ENCODE assay signal across 8 mouse cellular contexts in the genomic region with DNA sequence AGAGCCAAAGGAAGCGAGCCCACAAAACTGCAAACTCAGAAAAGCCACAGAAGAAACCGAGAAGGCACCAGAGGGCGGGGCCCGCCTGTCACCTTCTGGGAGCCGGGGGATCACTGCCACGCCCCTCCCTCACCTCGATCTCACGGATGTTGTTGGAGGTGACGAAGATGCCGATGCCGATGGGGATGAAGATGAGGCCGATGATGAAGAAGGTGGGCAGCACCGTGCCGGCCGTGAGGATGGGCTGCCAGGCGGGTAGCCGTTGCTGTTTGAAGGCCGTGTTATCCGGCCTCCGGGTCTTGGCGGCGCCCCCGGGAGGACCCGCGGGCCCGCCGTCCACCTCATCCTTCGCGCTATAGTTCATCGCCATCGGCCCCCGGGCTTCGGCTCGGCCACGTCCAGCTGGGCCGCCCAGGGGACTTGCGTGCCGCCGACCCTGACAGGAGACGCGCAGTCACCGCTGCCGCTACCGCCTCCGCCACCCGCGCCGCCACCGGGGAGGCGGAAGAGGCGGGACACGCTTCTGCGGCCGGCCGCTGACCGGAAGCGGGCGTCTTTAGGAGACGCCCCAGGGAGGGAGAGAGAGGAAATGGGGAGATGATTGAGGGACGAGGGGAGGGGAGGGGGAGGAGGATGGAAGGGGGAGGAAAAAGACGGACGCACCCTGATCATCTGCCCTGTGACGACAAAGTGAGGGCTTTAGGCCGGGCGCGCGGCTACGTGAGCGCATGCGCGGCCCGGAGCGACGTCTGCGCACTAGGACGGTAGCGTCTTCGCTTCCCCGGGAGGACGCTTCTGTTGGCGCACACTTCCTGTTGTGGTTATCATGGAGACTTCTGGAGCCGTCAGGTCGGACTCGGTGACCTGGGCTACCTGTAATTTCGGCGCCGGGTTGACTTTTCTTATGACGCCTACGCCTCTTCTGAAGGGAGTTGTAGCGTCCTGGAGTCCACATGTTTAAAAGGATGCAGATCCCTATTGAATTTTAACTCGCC. TPM values are rescaled to one million over a fixed set of nuclear protein-coding genes. Genes with fewer than 3 reads are reported as not detected.
DNase-seq lines count a peak whose midpoint lies in the region; ATAC-seq and TF ChIP-seq lines count a peak whose summit lies in the region.

A gene (minus strand): TSS at position 667 of the 995 bp plus-strand sequence.

- DNase-seq in CD8-positive naive resting alpha-beta T cell, adult 2 months (ENCODE audit: low read depth in 2 of 2, low spot score in 2 of 2), result peak; percentile 88 to 89
- DNase-seq in c-Kit-positive CD71-negative TER-119-negative erythroid progenitor cells, embryonic 14.5 days (ENCODE audit: low read depth), result peak; percentile 88
- DNase-seq in forebrain, embryonic 10.5 days (ENCODE audit: extremely low spot score, low spot score), result peak; percentile 91
- peak; percentile 90 to 97 for DNase-seq in kidney, postnatal 25 days
- DNase-seq in liver, embryonic 14.5 days (ENCODE audit: low read depth in 3 of 3, low spot score in 3 of 3), result peak; percentile 84 to 88 (median 87)
- DNase-seq in neural tube, embryonic 11.5 days (ENCODE audit: low spot score), result peak; percentile 98
- peak; percentile 93 for DNase-seq in stomach, postnatal 0 days (ENCODE audit: low spot score)

- H3K27ac ChIP-seq in forebrain, embryonic 10.5 days, result peak within 1 kb of the TSS; percentile 93
- peak within 1 kb of the TSS; percentile 90 for H3K27ac ChIP-seq in heart, embryonic 15.5 days
- H3K27ac ChIP-seq in liver, embryonic 14.5 days, result peak within 1 kb of the TSS; percentile 73
- H3K27ac ChIP-seq in neural tube, embryonic 11.5 days (ENCODE audit: low read depth, low read length), result peak within 1 kb of the TSS; percentile 81
- peak within 1 kb of the TSS; percentile 93 for H3K27ac ChIP-seq in stomach, postnatal 0 days (replicated peaks)

- H3K4me2 ChIP-seq in heart, embryonic 15.5 days, result peak within 1 kb of the TSS; percentile 67
- peak within 1 kb of the TSS; percentile 74 for H3K4me2 ChIP-seq in liver, embryonic 14.5 days (ENCODE audit: low read depth)
- H3K4me2 ChIP-seq in neural tube, embryonic 11.5 days (ENCODE audit: low read depth), result peak within 1 kb of the TSS; percentile 76
- H3K4me2 ChIP-seq in stomach, postnatal 0 days (replicated peaks; ENCODE audit: low read depth), result peak within 1 kb of the TSS; percentile 74

- peak within 1 kb of the TSS; percentile 90 for H3K9ac ChIP-seq in heart, embryonic 15.5 days
- H3K9ac ChIP-seq in liver, embryonic 14.5 days (replicated peaks), result peak within 1 kb of the TSS; percentile 92
- peak within 1 kb of the TSS; percentile 83 for H3K9ac ChIP-seq in neural tube, embryonic 11.5 days (ENCODE audit: low read length)
- H3K9ac ChIP-seq in stomach, postnatal 0 days (ENCODE audit: low read length), result peak within 1 kb of the TSS; percentile 96

- H3K4me1 ChIP-seq in forebrain, embryonic 10.5 days, result peaks cover 23% of the 10 kb centered on the region
- H3K4me1 ChIP-seq in heart, embryonic 15.5 days (replicated peaks), result peaks cover 8% of the 10 kb centered on the region
- H3K4me1 ChIP-seq in liver, embryonic 14.5 days (replicated peaks; ENCODE audit: control insufficient read depth in 2 of 2, insufficient read depth in 2 of 2, low read length in 1 of 2), result peaks cover 4 to 6% of the 10 kb centered on the region in 2 experiments
- 0 out of 2 replicates have a peak, but pooled peaks cover 2% of the 10 kb centered on the region for H3K4me1 ChIP-seq in neural tube, embryonic 11.5 days (ENCODE audit: control insufficient read depth, insufficient read depth, low read length)
- H3K4me1 ChIP-seq in stomach, postnatal 0 days (replicated peaks; ENCODE audit: control insufficient read depth, insufficient read depth), result peaks cover 2% of the 10 kb centered on the region; the same call in 1 of the 2 replicates

- H3K27me3 ChIP-seq in forebrain, embryonic 10.5 days (ENCODE audit: poor library complexity, severe bottlenecking), result no peaks in the 10 kb centered on the region
- no peaks in the 10 kb centered on the region for H3K27me3 ChIP-seq in heart, embryonic 15.5 days
- no peaks in the 10 kb centered on the region for H3K27me3 ChIP-seq in liver, embryonic 14.5 days (ENCODE audit: control insufficient read depth, insufficient read depth, low read length)
- no peaks in the 10 kb centered on the region for H3K27me3 ChIP-seq in neural tube, embryonic 11.5 days (ENCODE audit: control insufficient read depth, insufficient read depth, low read length)
- no peaks in the 10 kb centered on the region for H3K27me3 ChIP-seq in stomach, postnatal 0 days (ENCODE audit: control insufficient read depth, insufficient read depth, low read length)

- no peak for TF ChIP-seq EP300 in liver, embryonic 14.5 days (IDR thresholded peaks at IDR 0.05; ENCODE audit: low read depth)
- TF ChIP-seq EP300 in stomach, postnatal 0 days (optimal IDR thresholded peaks at IDR 0.05), result peak; percentile 60

- no peaks in the 10 kb centered on the region for H3K9me3 ChIP-seq in forebrain, embryonic 10.5 days
- no peaks in the 10 kb centered on the region for H3K9me3 ChIP-seq in heart, embryonic 15.5 days (replicated peaks)
- H3K9me3 ChIP-seq in liver, embryonic 14.5 days (ENCODE audit: control insufficient read depth, low read length), result no peaks in the 10 kb centered on the region
- H3K9me3 ChIP-seq in neural tube, embryonic 11.5 days (ENCODE audit: control insufficient read depth, low read length), result no peaks in the 10 kb centered on the region
- no peaks in the 10 kb centered on the region for H3K9me3 ChIP-seq in stomach, postnatal 0 days (ENCODE audit: control insufficient read depth, low read length)

- WGBS in forebrain, embryonic 10.5 days, result under 1% methylated on average over 91 of the region's 91 CpGs
- under 1% methylated on average over 91 of the region's 91 CpGs for WGBS in heart, embryonic 15.5 days
- under 1% methylated on average over 91 of the region's 91 CpGs for WGBS in liver, embryonic 14.5 days (ENCODE audit: insufficient replicate concordance)
- under 1% methylated on average over 90 of the region's 91 CpGs for WGBS in neural tube, embryonic 11.5 days
- under 1% methylated on average over 79 of the region's 91 CpGs for WGBS in stomach, postnatal 0 days

- peak; percentile 5; the same call in 1 of the 2 replicates for TF ChIP-seq CTCF in liver, embryonic 14.5 days (IDR thresholded peaks at IDR 0.05; ENCODE audit: low read depth)
- no peak for TF ChIP-seq CTCF in stomach, postnatal 0 days (IDR thresholded peaks at IDR 0.05; ENCODE audit: low read depth)

- H3K4me3 ChIP-seq in forebrain, embryonic 10.5 days, result peak within 1 kb of the TSS; percentile 92
- peak within 1 kb of the TSS; percentile 92 for H3K4me3 ChIP-seq in heart, embryonic 15.5 days
- H3K4me3 ChIP-seq in liver, embryonic 14.5 days (ENCODE audit: insufficient read depth in 1 of 2, low read depth in 2 of 2, low read length in 2 of 2), result peak within 1 kb of the TSS; percentile 90 to 98
- peak within 1 kb of the TSS; percentile 92 for H3K4me3 ChIP-seq in neural tube, embryonic 11.5 days (ENCODE audit: low read depth, low read length)
- H3K4me3 ChIP-seq in stomach, postnatal 0 days (ENCODE audit: low read depth, low read length), result peak within 1 kb of the TSS; percentile 92

- no peaks in the 10 kb centered on the region for H3K36me3 ChIP-seq in forebrain, embryonic 10.5 days (replicated peaks)
- no peaks in the 10 kb centered on the region for H3K36me3 ChIP-seq in heart, embryonic 15.5 days
- no peaks in the 10 kb centered on the region for H3K36me3 ChIP-seq in liver, embryonic 14.5 days (replicated peaks; ENCODE audit: control insufficient read depth, insufficient read depth, low read depth)
- H3K36me3 ChIP-seq in neural tube, embryonic 11.5 days (ENCODE audit: control insufficient read depth, insufficient read depth, low read length), result no peaks in the 10 kb centered on the region
- no peaks in the 10 kb centered on the region for H3K36me3 ChIP-seq in stomach, postnatal 0 days (ENCODE audit: control insufficient read depth, insufficient read depth, low read length)

- peak; percentile 96 for ATAC-seq in heart, embryonic 15.5 days (replicated peaks; ENCODE audit: insufficient number of reproducible peaks, insufficient read depth, low FRiP score, low read depth)
- peak; percentile 95 for ATAC-seq in liver, embryonic 14.5 days (ENCODE audit: insufficient read depth)
- peak; percentile 97 for ATAC-seq in neural tube, embryonic 11.5 days (ENCODE audit: insufficient read depth, low FRiP score, low TSS enrichment)
- peak; percentile 97 for ATAC-seq in stomach, postnatal 0 days (ENCODE audit: low FRiP score, low TSS enrichment)

RNA-seq across cellular contexts. Expression of the gene that starts here (rescaled TPM):
- 49.5 and 54.0 TPM in 2 replicates for polyA plus RNA-seq in forebrain, embryonic 10.5 days (2016; fragmentation: Nextera tagmentation; extraction: Ambion mirVana)
- 77.7 and 78.4 TPM in 2 replicates for polyA plus RNA-seq in heart, embryonic 15.5 days (2015; fragmentation: Nextera tagmentation; extraction: Ambion mirVana)
- 8.5 and 11.9 TPM in 2 replicates for polyA plus RNA-seq in liver, embryonic 14.5 days (2012; rRNA removed)
- 31.0 and 31.2 TPM in 2 replicates for polyA plus RNA-seq in liver, embryonic 14.5 days (2014; fragmentation: Nextera tagmentation; extraction: Ambion mirVana)
- 85.5 and 100.0 TPM in 2 replicates for polyA plus RNA-seq in neural tube, embryonic 11.5 days (2014; fragmentation: Nextera tagmentation; extraction: Ambion mirVana)
- polyA plus RNA-seq in stomach, postnatal 0 days (2015; fragmentation: Nextera tagmentation; extraction: Ambion mirVana), result 56.4 and 57.3 TPM in 2 replicates

Comparison
In these comparisons a context has a peak if more than half of its experiments do, and no peak if none do; other contexts are left out.
1. Peak in every context shown above with its lines: DNase-seq, ATAC-seq, H3K4me3 ChIP-seq and H3K27ac ChIP-seq.